Mouse (Mus musculus): ENCODE data around the gene Rapgefl1. TPM values are rescaled to one million over a fixed set of nuclear protein-coding genes. Genes with fewer than 3 reads are reported as not detected.

Gene Rapgefl1
- total and polyA plus RNA-seq, 3 experiments = 0.58 to 1.4 TPM; not detected in 1

- Histone ChIP-seq H3K4me1 (ENCODE audit: control insufficient read depth in 1 of 2, insufficient read depth in 2 of 2, low read length in 2 of 2) (peaks cover 4 to 9% of the 10 kb centered on the region in 2 experiments), H3K4me3 (ENCODE audit: control insufficient read depth in 1 of 2, insufficient read depth in 1 of 2, low read depth in 2 of 2, low read length in 2 of 2) (no peak overlapping the region), H3K36me3 (ENCODE audit: control insufficient read depth in 1 of 2, insufficient read depth in 2 of 2, low read length in 2 of 2) (peaks cover 9 to 11% of the 10 kb centered on the region in 2 experiments), H3K9ac (ENCODE audit: control insufficient read depth, low read depth, low read length, poor library complexity, severe bottlenecking) (no peak overlapping the region), H3K27me3 (ENCODE audit: control insufficient read depth in 1 of 2, insufficient read depth in 2 of 2, low read length in 2 of 2) (no peaks in the 10 kb centered on the region), H3K79me2 (ENCODE audit: control insufficient read depth, insufficient read depth, low read length, poor library complexity) (peaks cover 3% of the 10 kb centered on the region), H3K27ac (ENCODE audit: control insufficient read depth, low read depth, low read length) (no peak overlapping the region), H3K9me3 (replicated peaks; ENCODE audit: insufficient read depth, low read length) (no peaks in the 10 kb centered on the region)
- TF ChIP-seq GABPA (IDR thresholded peaks at IDR 0.05; ENCODE audit: low read depth, low read length) (no peak), MXI1 (IDR thresholded peaks at IDR 0.05; ENCODE audit: low read depth, low read length) (no peak), MAFK (IDR thresholded peaks at IDR 0.05; ENCODE audit: borderline replicate concordance, low read depth, low read length) (no peak), MYB (IDR thresholded peaks at IDR 0.05; ENCODE audit: low read depth, low read length) (no peak), MAZ (IDR thresholded peaks at IDR 0.05; ENCODE audit: low read depth, low read length) (no peak), RAD21 (IDR thresholded peaks at IDR 0.05; ENCODE audit: low read depth, low read length) (no peak), USF1 (IDR thresholded peaks at IDR 0.05; ENCODE audit: low read depth, low read length) (no peak), NELFE (IDR thresholded peaks at IDR 0.05; ENCODE audit: low read depth, low read length) (no peak), ZMIZ1 (IDR thresholded peaks at IDR 0.05; ENCODE audit: low read depth, low read length) (no peak), HCFC1 (IDR thresholded peaks at IDR 0.05; ENCODE audit: low read depth, low read length) (no peak), ZC3H11A (IDR thresholded peaks at IDR 0.05; ENCODE audit: low read depth, low read length) (no peak), ETS1 (IDR thresholded peaks at IDR 0.05; ENCODE audit: low read depth, low read length) (no peak)
- no peak for DNase-seq (ENCODE audit: low read depth, low spot score)
These were observed 34.8 kb downstream of the Rapgefl1 start for GRCm38 (mm10) chr11:98871416-98871815.

GRCm38 (mm10) chr11:98872040-98872439, 35.5 kb downstream of the Rapgefl1 start:
- H3K36me3 ChIP-seq (ENCODE audit: control insufficient read depth in 1 of 2, insufficient read depth in 2 of 2, low read length in 2 of 2) = peaks cover 9 to 11% of the 10 kb centered on the region in 2 experiments
- H3K27me3 ChIP-seq (ENCODE audit: control insufficient read depth in 1 of 2, insufficient read depth in 2 of 2, low read length in 2 of 2) = no peaks in the 10 kb centered on the region
- H3K4me1 ChIP-seq (ENCODE audit: control insufficient read depth in 1 of 2, insufficient read depth in 2 of 2, low read length in 2 of 2) = peaks cover 4 to 9% of the 10 kb centered on the region in 2 experiments
- H3K4me3 ChIP-seq (ENCODE audit: control insufficient read depth in 1 of 2, insufficient read depth in 1 of 2, low read depth in 2 of 2, low read length in 2 of 2) = no peak overlapping the region
- peaks cover 2% of the 10 kb centered on the region for H3K79me2 ChIP-seq (ENCODE audit: control insufficient read depth, insufficient read depth, low read length, poor library complexity)
- TF ChIP-seq USF1 (IDR thresholded peaks at IDR 0.05; ENCODE audit: low read depth, low read length) (no peak), ETS1 (IDR thresholded peaks at IDR 0.05; ENCODE audit: low read depth, low read length) (no peak), RAD21 (IDR thresholded peaks at IDR 0.05; ENCODE audit: low read depth, low read length) (no peak), GATA1 (IDR thresholded peaks at IDR 0.05; ENCODE audit: low read depth, low read length) (no peak), ZMIZ1 (IDR thresholded peaks at IDR 0.05; ENCODE audit: low read depth, low read length) (no peak), TCF12 (IDR thresholded peaks at IDR 0.05; ENCODE audit: low read depth, low read length) (no peak), MYB (IDR thresholded peaks at IDR 0.05; ENCODE audit: low read depth, low read length) (no peak), ZKSCAN1 (IDR thresholded peaks at IDR 0.05; ENCODE audit: low read depth, low read length) (no peak), MAZ (IDR thresholded peaks at IDR 0.05; ENCODE audit: low read depth, low read length) (no peak), GABPA (IDR thresholded peaks at IDR 0.05; ENCODE audit: low read depth, low read length) (no peak), USF2 (IDR thresholded peaks at IDR 0.05; ENCODE audit: borderline replicate concordance in 1 of 2, insufficient read depth in 1 of 2, low read depth in 1 of 2, low read length in 2 of 2) (no peak), HCFC1 (IDR thresholded peaks at IDR 0.05; ENCODE audit: low read depth, low read length) (no peak), ELF1 (IDR thresholded peaks at IDR 0.05; ENCODE audit: low read depth, low read length) (no peak), NELFE (IDR thresholded peaks at IDR 0.05; ENCODE audit: low read depth, low read length) (no peak), BHLHE40 (IDR thresholded peaks at IDR 0.05; ENCODE audit: borderline replicate concordance, low read depth, low read length) (no peak), POLR2AphosphoS2 (IDR thresholded peaks at IDR 0.05; ENCODE audit: low read length) (no peak), MYC (IDR thresholded peaks at IDR 0.05; ENCODE audit: low read depth, low read length) (no peak), E2F4 (IDR thresholded peaks at IDR 0.05; ENCODE audit: borderline replicate concordance, low read depth, low read length) (no peak), POLR2AphosphoS5 (IDR thresholded peaks at IDR 0.05; ENCODE audit: borderline replicate concordance, low read depth, low read length) (no peak), ZC3H11A (IDR thresholded peaks at IDR 0.05; ENCODE audit: low read depth, low read length) (no peak)
- H3K9me3 ChIP-seq (replicated peaks; ENCODE audit: insufficient read depth, low read length) = no peaks in the 10 kb centered on the region
- DNase-seq (ENCODE audit: low read depth, low spot score) = no peak
- H3K9ac ChIP-seq (ENCODE audit: control insufficient read depth, low read depth, low read length, poor library complexity, severe bottlenecking) = no peak overlapping the region
- no peak overlapping the region for H3K27ac ChIP-seq (ENCODE audit: control insufficient read depth, low read depth, low read length)

Data from MEL (cell line).